Mouse (Mus musculus) small intestine, adult 2 months (tissue): ENCODE results near the gene Pard6b.

Experiments
- CTCF ChIP-seq: fragments of 200-500 bp; IDR thresholded peaks from 2 replicates; pipeline ENCODE4 v1.5.1; 2012; ENCODE audit warnings: low read depth, mild to moderate bottlenecking, control low read depth, inconsistent platforms, low read length, moderate library complexity, mixed read lengths; ENCODE audit not compliant: insufficient replicate concordance, insufficient read length; ENCODE audit errors: extremely low read depth
- POLR2A ChIP-seq: fragments of 200-500 bp; IDR thresholded peaks from 2 replicates; pipeline ENCODE4 v1.6.1; 2012; ENCODE audit warnings: low read depth, mild to moderate bottlenecking, control low read depth, inconsistent platforms, low read length, moderate library complexity

DNA sequence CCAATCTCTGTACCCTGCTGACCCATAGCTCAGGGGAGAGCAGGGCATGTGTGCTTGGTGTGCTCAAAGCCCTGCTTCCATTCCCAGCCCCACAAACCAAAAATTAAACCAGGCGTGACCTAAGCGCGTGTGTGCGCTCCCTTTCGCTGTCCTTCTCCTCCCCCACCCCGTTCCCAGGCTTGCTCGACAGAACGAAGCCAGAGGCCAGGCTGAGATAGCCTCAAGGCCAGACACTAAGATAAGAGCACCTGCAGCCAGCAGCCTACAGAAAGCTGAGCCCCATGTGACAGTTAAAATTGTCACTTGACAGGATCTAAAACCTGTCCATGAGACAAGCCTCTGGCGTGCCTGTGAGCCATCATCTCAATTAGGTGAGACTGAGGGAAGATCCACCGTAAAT lies 46.9 kb upstream of the Pard6b start:
- TF ChIP-seq CTCF (no peak), POLR2A (no peak)
